Mouse (Mus musculus): Measurements from ENCODE around the gene Dnajc22.
"Not testable (repeated sequence)": the region's sequence is repeated elsewhere in the genome, so short reads cannot be mapped to it uniquely, and the experiment has no call there.

The Dnajc22 gene

DNA sequence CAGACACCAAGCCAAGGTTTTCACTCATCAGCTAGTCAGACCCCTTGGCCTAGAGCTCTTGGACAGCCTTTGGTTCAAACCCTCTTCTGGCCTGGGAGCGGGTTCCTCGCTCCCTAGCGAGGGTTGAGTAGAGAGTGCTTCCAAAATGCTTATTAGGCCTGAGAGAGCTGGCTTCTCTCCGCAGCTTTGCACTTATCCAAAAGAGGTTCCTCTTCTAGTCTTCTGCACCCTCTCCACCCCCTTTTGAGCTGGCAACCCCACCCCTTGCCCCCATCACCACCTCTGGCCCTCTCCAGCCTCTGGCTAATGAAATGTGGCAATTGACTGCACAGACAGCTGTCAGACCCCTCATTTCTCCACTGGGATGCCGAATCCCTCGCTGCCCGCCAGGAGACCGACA, at the start of gene Dnajc22:
TSS of gene Dnajc22 (plus strand) at position 301 of the 400 bp plus-strand sequence.
- no peak for DNase-seq (ENCODE audit: low spot score in 2 of 2)

- DNase-seq (ENCODE audit: low spot score in 2 of 2), result no peak
These were observed 48.1 kb upstream of the Dnajc22 start for GRCm38 (mm10) chr15:99044854-99045253.

DNA sequence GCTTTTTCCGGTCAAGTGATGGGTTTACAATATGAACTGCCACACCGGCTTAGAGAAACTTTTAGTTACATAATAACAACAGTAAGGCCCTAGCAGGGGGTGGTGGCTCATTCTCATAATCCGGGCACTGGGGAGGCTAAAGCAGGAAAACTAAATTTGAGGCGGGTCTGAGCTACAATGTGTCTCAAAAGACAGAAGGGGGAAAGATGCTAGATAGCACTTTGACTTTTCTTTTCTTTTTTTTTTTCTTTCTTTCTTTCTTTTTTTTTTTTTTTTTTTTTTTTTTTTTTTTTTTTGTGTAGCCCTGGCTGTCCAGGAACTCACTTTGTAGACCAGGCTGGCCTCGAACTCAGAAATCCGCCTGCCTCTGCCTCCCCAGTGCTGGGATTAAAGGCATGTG, 47.2 kb upstream of the Dnajc22 start:
- DNase-seq (ENCODE audit: low spot score in 2 of 2), result not testable (repeated sequence)

GRCm38 (mm10) chr15:99049473-99050253, 43.3 kb upstream of the Dnajc22 start:
- peak in 1 of 2 experiments; percentile 54 for DNase-seq (ENCODE audit: low spot score in 2 of 2)

- DNase-seq (ENCODE audit: low spot score in 2 of 2), result no peak
These were observed 39.6 kb upstream of the Dnajc22 start for GRCm38 (mm10) chr15:99053373-99053772.

- no peak for DNase-seq (ENCODE audit: low spot score in 2 of 2)
These were observed 37.9 kb upstream of the Dnajc22 start, which contains the start of gene Prph for GRCm38 (mm10) chr15:99055040-99055439. TSS of gene Prph (plus strand) at chr15:99055174.

DNA sequence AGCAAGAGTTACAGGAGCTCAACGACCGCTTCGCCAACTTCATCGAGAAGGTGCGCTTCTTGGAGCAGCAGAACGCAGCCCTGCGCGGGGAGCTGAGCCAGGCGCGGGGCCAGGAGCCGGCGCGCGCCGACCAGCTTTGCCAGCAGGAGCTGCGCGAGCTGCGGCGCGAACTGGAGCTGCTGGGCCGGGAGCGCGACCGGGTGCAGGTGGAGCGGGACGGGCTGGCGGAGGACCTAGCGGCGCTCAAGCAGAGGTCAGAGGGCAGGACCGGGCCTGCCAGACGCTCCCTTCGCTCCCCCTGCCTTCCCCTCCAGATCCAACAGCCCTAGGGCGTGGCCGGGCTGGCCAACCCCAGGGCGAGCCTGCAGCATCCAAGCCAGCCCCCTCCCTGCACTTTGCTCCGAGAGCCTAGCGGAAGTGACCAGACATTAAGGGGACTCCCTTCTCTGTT, 37.4 kb upstream of the Dnajc22 start:
- no peak for DNase-seq (ENCODE audit: low spot score in 2 of 2)

GRCm38 (mm10) chr15:99056332-99056731, 36.6 kb upstream of the Dnajc22 start:
- no peak for DNase-seq (ENCODE audit: low spot score in 2 of 2)

GRCm38 (mm10) chr15:99065557-99066165, 27.3 kb upstream of the Dnajc22 start:
- DNase-seq (ENCODE audit: low spot score in 2 of 2), result no peak

GRCm38 (mm10) chr15:99071988-99072387, 21.0 kb upstream of the Dnajc22 start:
- no peak for DNase-seq (ENCODE audit: low spot score in 2 of 2)

GRCm38 (mm10) chr15:99074019-99074599, 18.9 kb upstream of the Dnajc22 start, which contains the start of gene Troap:
TSS of gene Troap (plus strand) at chr15:99074575.
- no peak for DNase-seq (ENCODE audit: low spot score in 2 of 2)

DNA sequence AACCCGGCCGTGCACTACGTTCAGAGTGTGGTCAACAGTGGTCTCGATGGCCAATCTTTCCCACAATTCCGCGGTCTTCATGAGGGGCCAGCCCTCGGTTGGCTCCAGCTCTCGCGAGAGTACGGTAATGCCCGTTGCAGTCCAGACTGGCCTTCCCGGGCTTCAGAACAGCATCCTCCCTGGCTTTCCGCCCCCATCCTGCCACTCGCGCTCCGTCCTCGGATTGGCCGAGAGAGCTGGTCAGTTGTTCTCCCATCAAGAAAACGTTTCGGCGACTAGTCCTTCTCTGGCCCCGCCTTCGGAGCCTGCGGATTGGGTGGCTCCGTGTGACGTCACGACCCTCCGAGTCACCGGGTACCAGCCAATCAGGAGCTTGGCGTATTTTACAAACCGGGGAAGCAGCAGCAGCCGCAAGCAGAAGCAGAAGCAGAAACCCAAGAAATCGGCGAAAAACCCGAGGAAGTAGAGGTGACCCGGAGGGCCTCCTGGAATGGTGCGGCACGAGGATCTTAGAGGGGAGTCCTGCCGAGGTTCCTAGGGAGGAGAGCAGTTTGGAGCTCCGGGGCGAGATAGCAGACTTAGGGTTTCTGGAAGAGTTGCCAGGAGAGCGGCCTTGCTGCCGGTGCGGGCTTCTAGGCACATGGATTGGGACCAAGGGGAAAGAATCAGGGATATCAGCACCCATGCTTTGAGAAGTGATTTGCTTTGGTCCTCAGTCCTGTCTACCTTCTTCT, 18.2 kb upstream of the Dnajc22 start:
- peak; percentile 97 to 98 for DNase-seq (ENCODE audit: low spot score in 2 of 2)

DNA sequence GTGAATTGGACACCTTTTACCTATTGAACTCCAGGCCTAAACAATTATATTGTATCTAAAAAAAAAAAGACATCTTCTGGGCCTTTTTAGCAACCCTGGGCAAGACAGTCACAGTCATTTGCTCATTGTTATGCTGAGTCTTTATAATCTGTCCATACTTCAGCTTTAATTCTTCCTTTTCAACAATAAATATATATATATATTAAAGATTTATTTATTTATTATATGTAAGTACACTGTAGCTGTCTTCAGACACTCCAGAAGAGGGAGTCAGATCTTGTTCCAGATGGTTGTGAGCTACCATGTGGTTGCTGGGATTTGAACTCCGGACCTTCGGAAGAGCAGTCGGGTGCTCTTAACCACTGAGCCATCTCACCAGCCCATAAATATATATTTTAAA, 17.0 kb upstream of the Dnajc22 start:
- DNase-seq (ENCODE audit: low spot score in 2 of 2), result not testable (repeated sequence)

DNA sequence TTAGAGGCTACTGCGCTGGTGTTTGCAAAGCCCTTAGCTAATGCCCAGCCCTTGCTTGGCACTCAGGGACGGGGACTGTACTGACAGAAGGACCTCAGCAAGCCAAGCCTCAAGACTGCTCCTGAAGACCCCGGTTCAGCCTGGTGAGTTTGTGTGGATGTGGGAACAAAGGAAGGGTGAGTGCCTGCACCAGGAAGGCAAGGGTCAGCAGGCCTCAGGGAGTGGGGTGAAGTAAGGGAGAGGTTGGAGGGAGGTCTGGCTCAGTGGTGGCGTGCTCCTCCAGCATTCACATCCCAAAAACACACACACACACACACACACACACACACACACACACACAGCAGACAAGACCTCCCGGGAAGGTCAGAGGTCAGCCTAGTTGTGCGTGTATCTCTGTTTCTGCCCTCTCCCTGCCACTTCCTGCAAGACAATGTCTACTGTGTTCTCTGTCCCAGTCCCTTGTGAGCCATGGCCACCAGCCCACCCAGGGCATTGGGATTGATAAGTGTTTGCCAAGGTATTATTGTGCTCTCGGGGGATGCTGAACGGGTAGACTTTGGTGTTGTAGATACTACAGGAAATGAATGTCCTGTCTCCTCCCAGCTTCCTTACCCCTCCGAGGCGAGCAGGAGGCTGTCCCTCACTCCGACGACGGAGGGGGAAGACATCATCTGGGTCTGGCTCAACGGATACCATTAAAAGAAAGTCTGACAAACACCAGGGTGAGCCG, 14.6 kb upstream of the Dnajc22 start:
- no peak for DNase-seq (ENCODE audit: low spot score in 2 of 2)

DNA sequence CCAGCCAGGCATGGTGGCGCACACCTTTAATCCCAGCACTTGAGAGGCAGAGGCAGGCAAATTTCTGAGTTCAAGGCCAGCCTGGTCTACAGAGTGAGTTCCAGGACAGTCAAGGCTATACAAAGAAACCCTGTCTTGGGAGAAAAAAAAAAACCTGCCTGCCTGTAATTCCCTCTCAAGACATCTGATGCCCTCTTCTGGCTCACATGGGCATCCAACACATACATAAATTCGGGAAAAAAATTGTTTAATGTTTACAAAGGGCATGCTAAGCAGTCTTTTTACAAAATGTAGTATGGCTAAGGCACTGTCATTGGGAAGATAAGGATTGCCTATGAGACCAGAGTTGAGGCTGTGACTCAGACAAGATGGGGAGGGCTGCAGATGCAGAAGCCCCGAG, 13.2 kb upstream of the Dnajc22 start:
- no peak for DNase-seq (ENCODE audit: low spot score in 2 of 2)

- DNase-seq (ENCODE audit: low spot score in 2 of 2), result no peak
These were observed 10.6 kb upstream of the Dnajc22 start for GRCm38 (mm10) chr15:99082322-99082721.

GRCm38 (mm10) chr15:99082840-99083239, 10.1 kb upstream of the Dnajc22 start:
- DNase-seq (ENCODE audit: low spot score in 2 of 2), result no peak

- DNase-seq (ENCODE audit: low spot score in 2 of 2), result peak in 1 of 2 experiments; percentile 41
These were observed 9.7 kb upstream of the Dnajc22 start for GRCm38 (mm10) chr15:99083258-99083657.

DNA sequence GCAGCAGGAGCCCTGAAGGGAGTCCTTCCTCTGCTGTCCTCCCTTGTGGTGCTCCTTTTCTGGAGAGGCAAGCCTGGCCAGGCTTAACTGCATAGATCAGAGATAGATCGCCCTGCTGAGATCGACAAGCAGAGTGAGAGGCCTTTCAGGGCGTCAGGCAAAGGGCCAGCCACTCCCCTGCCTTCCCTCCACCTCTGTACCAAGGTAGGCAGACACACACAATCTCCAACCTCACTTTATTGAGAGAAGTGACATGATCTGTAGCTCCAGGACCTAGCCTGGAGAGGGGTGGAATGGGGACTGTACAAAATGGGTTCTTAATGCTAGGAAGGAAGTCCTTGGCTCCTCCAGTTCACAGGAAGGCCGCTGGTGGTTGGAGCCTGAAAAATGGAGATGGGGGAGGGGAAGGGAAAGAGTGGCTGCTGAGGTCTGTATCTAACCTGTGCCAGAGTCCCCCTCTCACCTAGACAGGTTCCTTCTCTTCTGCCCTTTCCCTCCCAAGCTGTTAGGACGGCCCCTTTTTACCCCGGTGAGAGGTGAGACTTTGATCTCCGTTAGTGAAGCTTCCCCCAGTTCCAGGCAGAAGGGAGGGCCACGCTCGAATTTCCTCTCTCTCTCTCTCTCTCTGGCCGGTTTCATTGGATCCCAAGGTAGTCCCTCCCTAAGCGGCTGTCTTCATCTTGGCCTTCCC, 9.0 kb upstream of the Dnajc22 start:
- no peak for DNase-seq (ENCODE audit: low spot score in 2 of 2)

DNA sequence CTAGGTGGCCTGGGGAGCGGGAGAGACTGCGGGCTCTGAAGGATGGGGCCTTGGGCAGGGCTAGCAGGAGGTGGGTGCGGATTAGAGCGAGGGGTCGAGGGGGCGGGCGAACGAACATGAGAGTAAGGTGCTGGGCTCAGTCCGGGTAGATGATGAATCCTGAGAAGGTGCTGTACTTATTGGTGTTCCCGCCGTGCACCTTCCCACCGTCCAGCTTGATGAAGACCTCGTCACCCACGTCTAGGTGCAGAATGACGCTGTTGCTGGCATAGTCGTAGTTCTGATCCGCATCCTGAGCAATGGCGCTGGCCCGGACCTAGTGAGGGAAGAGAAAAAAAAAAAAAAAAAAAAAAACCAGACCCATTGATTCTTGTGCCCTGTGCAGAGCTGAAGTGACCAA, 8.4 kb upstream of the Dnajc22 start:
- DNase-seq (ENCODE audit: low spot score in 2 of 2), result no peak

GRCm38 (mm10) chr15:99085997-99086396, 7.0 kb upstream of the Dnajc22 start:
- DNase-seq (ENCODE audit: low spot score in 2 of 2), result no peak
